10 mouse cellular contexts compared by ENCODE assay signal in the genomic region with DNA sequence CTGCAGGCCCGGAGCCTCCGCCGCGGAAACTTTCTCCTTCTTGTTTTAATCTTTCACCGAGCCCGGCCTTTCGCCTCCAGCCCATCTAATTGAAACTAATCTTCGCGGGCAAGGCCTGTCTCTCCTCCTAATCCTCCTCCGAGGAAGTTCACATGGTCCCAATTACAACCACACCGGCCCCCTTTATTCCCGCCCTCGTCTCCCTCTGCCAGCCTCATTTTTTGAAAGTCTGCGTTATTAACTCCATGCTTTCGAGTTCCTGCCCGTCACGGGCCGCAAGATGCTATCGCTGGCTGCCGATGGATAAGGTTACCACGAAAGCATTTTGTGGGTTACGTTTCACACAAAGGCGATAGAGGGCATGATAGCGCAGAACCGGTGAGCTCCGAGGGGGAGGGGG. TPM values are rescaled to one million over a fixed set of nuclear protein-coding genes. Genes with fewer than 3 reads are reported as not detected.
A peak's percentile ranks its signal among the peaks of the same experiment; 100 is the strongest.
DNase-seq lines count a peak whose midpoint lies in the region; ATAC-seq and TF ChIP-seq lines count a peak whose summit lies in the region.
"Had no signal": no experiment of that assay in that cellular context is flagged by ENCODE, and none has a peak within 500 bp of the region (broad histone marks: within the 10 kb centered on the region; RNA-seq: fewer than 3 reads in every experiment).

No protein-coding gene starts in this region.

- no peak for TF ChIP-seq CTCF in liver, postnatal 0 days (IDR thresholded peaks at IDR 0.05; ENCODE audit: low read depth)

- H3K9ac ChIP-seq in liver, embryonic 12.5 days, result no peak overlapping the region
- H3K9ac ChIP-seq in liver, postnatal 0 days (replicated peaks), result no peak overlapping the region
- no peak overlapping the region for H3K9ac ChIP-seq in embryonic facial prominence, embryonic 15.5 days
- H3K9ac ChIP-seq in intestine, embryonic 15.5 days, result no peak overlapping the region
- H3K9ac ChIP-seq in neural tube, embryonic 13.5 days, result peak overlapping the region; percentile 43

- peaks cover 58% of the 10 kb centered on the region for H3K27me3 ChIP-seq in liver, embryonic 12.5 days (replicated peaks)
- peaks cover 16% of the 10 kb centered on the region for H3K27me3 ChIP-seq in liver, postnatal 0 days (ENCODE audit: insufficient read depth, low read length)
- H3K27me3 ChIP-seq in embryonic facial prominence, embryonic 15.5 days, result peaks cover 35% of the 10 kb centered on the region
- H3K27me3 ChIP-seq in intestine, embryonic 15.5 days (replicated peaks), result peaks cover 22% of the 10 kb centered on the region
- peaks cover 68% of the 10 kb centered on the region for H3K27me3 ChIP-seq in neural tube, embryonic 13.5 days

- H3K4me1 ChIP-seq in liver, embryonic 12.5 days, result 0 out of 2 replicates have a peak, but pooled peaks cover 10% of the 10 kb centered on the region
- no peaks in the 10 kb centered on the region for H3K4me1 ChIP-seq in liver, postnatal 0 days (ENCODE audit: insufficient read depth)
- peaks cover 25% of the 10 kb centered on the region for H3K4me1 ChIP-seq in embryonic facial prominence, embryonic 15.5 days
- 0 out of 2 replicates have a peak, but pooled peaks cover 5% of the 10 kb centered on the region for H3K4me1 ChIP-seq in intestine, embryonic 15.5 days (replicated peaks)
- peaks cover 22% of the 10 kb centered on the region for H3K4me1 ChIP-seq in neural tube, embryonic 13.5 days (replicated peaks)

- DNase-seq in liver, postnatal 0 days, result no peak
- no peak for DNase-seq in cerebellum, postnatal 14 days
- DNase-seq: adrenal gland, postnatal 25 days had no signal

- WGBS in liver, embryonic 12.5 days (ENCODE audit: insufficient replicate concordance), result 6% methylated on average over 26 of the region's 26 CpGs
- 7% methylated on average over 26 of the region's 26 CpGs for WGBS in liver, postnatal 0 days (ENCODE audit: insufficient replicate concordance)
- 1% methylated on average over 26 of the region's 26 CpGs for WGBS in embryonic facial prominence, embryonic 15.5 days
- 9% methylated on average over 26 of the region's 26 CpGs for WGBS in intestine, embryonic 15.5 days
- 10% methylated on average over 26 of the region's 26 CpGs for WGBS in neural tube, embryonic 13.5 days

- H3K36me3 ChIP-seq in liver, embryonic 12.5 days, result no peaks in the 10 kb centered on the region
- no peaks in the 10 kb centered on the region for H3K36me3 ChIP-seq in liver, postnatal 0 days (replicated peaks; ENCODE audit: insufficient read depth, low read length)
- H3K36me3 ChIP-seq in embryonic facial prominence, embryonic 15.5 days, result no peaks in the 10 kb centered on the region
- H3K36me3 ChIP-seq in intestine, embryonic 15.5 days, result no peaks in the 10 kb centered on the region
- no peaks in the 10 kb centered on the region for H3K36me3 ChIP-seq in neural tube, embryonic 13.5 days
- H3K36me3 ChIP-seq: G1E had no signal

- no peak for TF ChIP-seq EP300 in liver, postnatal 0 days (IDR thresholded peaks at IDR 0.05; ENCODE audit: low read depth)

- H3K9me3 ChIP-seq in liver, embryonic 12.5 days (replicated peaks), result no peaks in the 10 kb centered on the region
- H3K9me3 ChIP-seq in liver, postnatal 0 days (ENCODE audit: low read length), result no peaks in the 10 kb centered on the region
- no peaks in the 10 kb centered on the region for H3K9me3 ChIP-seq in embryonic facial prominence, embryonic 15.5 days (replicated peaks)
- H3K9me3 ChIP-seq in intestine, embryonic 15.5 days, result no peaks in the 10 kb centered on the region
- no peaks in the 10 kb centered on the region for H3K9me3 ChIP-seq in neural tube, embryonic 13.5 days
- H3K9me3 ChIP-seq: megakaryocyte, embryonic 14.5 days had no signal

- ATAC-seq in liver, embryonic 12.5 days, result no peak
- ATAC-seq in liver, postnatal 0 days, result no peak
- peak; percentile 63; the same call in 1 of the 2 replicates for ATAC-seq in embryonic facial prominence, embryonic 15.5 days (ENCODE audit: insufficient number of reproducible peaks, low FRiP score, low TSS enrichment, low read depth)
- ATAC-seq in intestine, embryonic 15.5 days, result no peak
- ATAC-seq in neural tube, embryonic 13.5 days (ENCODE audit: low read depth), result no peak
- no peak for ATAC-seq in megakaryocyte, adult 5-6 weeks (ENCODE audit: poor library complexity, severe bottlenecking)

- H3K27ac ChIP-seq in liver, embryonic 12.5 days, result no peak overlapping the region
- no peak overlapping the region for H3K27ac ChIP-seq in liver, postnatal 0 days (ENCODE audit: low read depth)
- peak overlapping the region; percentile 55; the same call in 1 of the 2 replicates for H3K27ac ChIP-seq in embryonic facial prominence, embryonic 15.5 days (replicated peaks)
- no peak overlapping the region for H3K27ac ChIP-seq in intestine, embryonic 15.5 days
- no peak overlapping the region for H3K27ac ChIP-seq in neural tube, embryonic 13.5 days (replicated peaks)

- peak overlapping the region; percentile 0; the same call in 1 of the 2 replicates for H3K4me3 ChIP-seq in liver, embryonic 12.5 days
- no peak overlapping the region for H3K4me3 ChIP-seq in liver, postnatal 0 days (ENCODE audit: low read depth, low read length)
- peak overlapping the region; percentile 21 for H3K4me3 ChIP-seq in embryonic facial prominence, embryonic 15.5 days (replicated peaks)
- H3K4me3 ChIP-seq in intestine, embryonic 15.5 days (replicated peaks), result no peak overlapping the region
- H3K4me3 ChIP-seq in neural tube, embryonic 13.5 days, result no peak overlapping the region
- H3K4me3 ChIP-seq: megakaryocyte, embryonic 14.5 days had no signal

- H3K4me2 ChIP-seq in liver, embryonic 12.5 days, result peak overlapping the region; percentile 10; the same call in 1 of the 2 replicates
- H3K4me2 ChIP-seq in liver, postnatal 0 days (ENCODE audit: low read depth, low read length), result no peak overlapping the region
- peak overlapping the region; percentile 41 for H3K4me2 ChIP-seq in embryonic facial prominence, embryonic 15.5 days (replicated peaks)
- H3K4me2 ChIP-seq in intestine, embryonic 15.5 days (replicated peaks), result peak overlapping the region; percentile 26; the same call in 1 of the 2 replicates
- peak overlapping the region; percentile 25 for H3K4me2 ChIP-seq in neural tube, embryonic 13.5 days

RNA-seq across cellular contexts. Expression of a gene that starts 35.0 kb away (rescaled TPM):
- polyA plus RNA-seq in liver, embryonic 12.5 days (2016; fragmentation: Nextera tagmentation; extraction: Ambion mirVana), result not detected in 2 replicates
- not detected in 2 replicates for polyA plus RNA-seq in liver, postnatal 0 days (2015; fragmentation: Nextera tagmentation; extraction: Ambion mirVana)
- 0.74 and 0.75 TPM in 2 replicates for polyA plus RNA-seq in embryonic facial prominence, embryonic 15.5 days (2015; fragmentation: Nextera tagmentation; extraction: Ambion mirVana)
- polyA plus RNA-seq in intestine, embryonic 15.5 days (2015; fragmentation: Nextera tagmentation; extraction: Ambion mirVana), result 0.10 TPM in 1 of 2 replicates, not detected in the other
- 0.52 and 0.72 TPM in 2 replicates for polyA plus RNA-seq in neural tube, embryonic 13.5 days (2015; fragmentation: Nextera tagmentation; extraction: Ambion mirVana)
- total RNA-seq in megakaryocyte, adult 5-6 weeks (2015), result not detected in 2 replicates
- 0.07 TPM in 1 of 2 replicates, not detected in the other for total RNA-seq in megakaryocyte, adult 5-6 weeks (2017)
- polyA plus RNA-seq: G1E had no signal

Comparison
In these comparisons a context has a peak if more than half of its experiments do, and no peak if none do; other contexts are left out.
1. H3K4me3 ChIP-seq: peak in liver, embryonic 12.5 days (single experiment) and embryonic facial prominence, embryonic 15.5 days (single experiment); none in liver, postnatal 0 days (single experiment), intestine, embryonic 15.5 days (single experiment) and neural tube, embryonic 13.5 days (single experiment).